Mouse (Mus musculus): ENCODE results near the gene Prr15l. TPM values are rescaled to one million over a fixed set of nuclear protein-coding genes. Genes with fewer than 3 reads are reported as not detected.

Prr15l gene
- total and polyA plus RNA-seq, 2 experiments from 2014 or later: 0.10 to 0.71 TPM

DNA sequence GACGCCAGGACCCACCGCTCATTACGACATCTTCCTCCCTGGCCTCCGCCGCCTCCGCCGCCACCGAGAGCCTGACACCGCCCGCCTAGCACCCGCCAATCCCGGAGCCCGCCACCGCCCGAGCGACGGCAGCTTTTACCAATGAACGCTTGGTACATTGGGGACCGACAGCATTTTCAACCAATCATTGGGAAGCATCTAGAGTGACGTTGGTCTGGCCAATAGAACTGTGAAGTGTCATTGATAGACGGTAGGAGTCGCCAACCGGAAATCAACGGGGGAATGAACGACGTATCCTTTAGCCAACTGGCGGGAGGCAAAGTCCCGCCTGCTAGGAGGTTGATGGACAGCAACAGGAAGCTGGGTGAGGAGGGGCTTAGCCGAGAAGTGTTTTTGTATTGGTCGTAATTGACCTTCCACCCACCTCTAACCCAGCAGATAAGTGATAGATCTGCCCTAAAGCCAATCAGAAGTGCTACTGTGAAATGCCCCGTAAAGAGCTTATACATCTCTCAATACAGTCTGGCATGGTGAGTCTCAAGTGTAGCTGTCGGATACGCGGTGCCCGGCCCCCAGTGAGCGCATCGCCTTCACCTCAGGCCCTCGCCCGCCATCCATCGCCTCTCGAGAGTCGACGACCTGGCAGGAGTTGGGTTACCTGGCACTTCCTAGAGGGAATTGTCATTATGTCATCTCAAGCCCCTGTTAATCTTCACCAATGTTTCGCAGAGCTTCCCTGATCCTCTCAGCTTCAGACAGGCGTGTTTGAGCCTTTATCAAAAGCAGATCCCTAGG lies 49.9 kb downstream of the Prr15l start:
- under 1% methylated on average over 45 of the region's 45 CpGs for WGBS
- Histone ChIP-seq H3K27me3 (ENCODE audit: insufficient read depth, low read length) (no peaks in the 10 kb centered on the region), H3K4me1 (ENCODE audit: insufficient read depth, low read length) (peaks cover 9% of the 10 kb centered on the region), H3K4me2 (ENCODE audit: low read depth, low read length) (peak overlapping the region; percentile 87), H3K36me3 (ENCODE audit: insufficient read depth, low read length) (no peaks in the 10 kb centered on the region), H3K9ac (replicated peaks; ENCODE audit: low read length) (peak overlapping the region; percentile 87), H3K27ac (peak overlapping the region; percentile 98), H3K4me3 (ENCODE audit: low read length) (peak overlapping the region; percentile 64), H3K9me3 (ENCODE audit: low read length) (no peaks in the 10 kb centered on the region)
- peak; percentile 4; the same call in 1 of the 2 replicates for TF ChIP-seq CTCF (IDR thresholded peaks at IDR 0.05; ENCODE audit: low read depth)
- peak; percentile 100 for DNase-seq (ENCODE audit: low spot score)
- ATAC-seq: peak; percentile 98

DNA sequence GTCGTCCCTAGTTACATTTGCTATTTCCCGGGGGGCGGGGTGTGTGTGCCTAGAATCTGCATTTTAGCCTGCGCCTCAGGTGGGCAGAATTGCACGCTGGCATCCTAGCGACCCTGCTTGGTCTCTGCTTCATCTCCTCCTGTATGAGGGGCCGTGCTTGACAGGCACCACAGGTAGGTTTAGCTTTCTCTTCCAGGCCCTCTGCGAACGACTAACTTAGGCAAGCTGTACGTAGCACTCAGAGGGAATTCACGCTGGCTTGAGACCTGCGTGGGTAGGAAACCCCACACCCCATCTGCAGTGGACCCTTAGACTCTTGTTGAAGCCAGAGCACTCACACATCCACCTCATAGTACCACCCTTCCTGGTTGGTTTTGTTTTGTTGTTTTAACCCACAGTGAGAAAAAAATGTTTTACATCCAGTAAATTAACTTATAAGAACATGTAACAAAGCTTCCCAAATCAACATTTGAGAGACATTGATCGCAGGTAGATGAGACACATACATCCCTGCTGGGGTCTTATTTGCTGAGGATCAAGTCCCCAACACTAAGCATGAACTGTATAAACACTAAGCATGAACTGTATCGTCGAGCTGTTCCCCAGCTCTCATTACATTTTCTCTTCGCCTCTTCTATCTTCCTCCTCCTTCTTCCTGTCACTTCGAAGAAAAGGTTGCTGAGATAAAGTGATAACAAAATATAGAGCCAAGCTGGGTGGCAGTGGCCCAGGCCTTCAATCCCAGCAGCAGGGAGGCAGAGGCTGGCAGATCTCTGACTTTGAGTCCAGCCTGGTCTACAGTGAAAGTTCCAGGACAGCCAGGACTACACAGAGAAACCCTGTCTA lies 50.7 kb downstream of the Prr15l start:
- Histone ChIP-seq H3K27ac (peak overlapping the region; percentile 82), H3K4me2 (ENCODE audit: low read depth, low read length) (peak overlapping the region; percentile 87), H3K27me3 (ENCODE audit: insufficient read depth, low read length) (no peaks in the 10 kb centered on the region), H3K4me3 (ENCODE audit: low read length) (peak overlapping the region; percentile 61), H3K4me1 (ENCODE audit: insufficient read depth, low read length) (peaks cover 6% of the 10 kb centered on the region), H3K36me3 (ENCODE audit: insufficient read depth, low read length) (no peaks in the 10 kb centered on the region), H3K9ac (replicated peaks; ENCODE audit: low read length) (peak overlapping the region; percentile 56), H3K9me3 (ENCODE audit: low read length) (no peaks in the 10 kb centered on the region)
- TF ChIP-seq CTCF (IDR thresholded peaks at IDR 0.05; ENCODE audit: low read depth): no peak
- ATAC-seq: no peak
- 29% methylated on average over 17 of the region's 17 CpGs for WGBS
- DNase-seq (ENCODE audit: low spot score): no peak

DNA sequence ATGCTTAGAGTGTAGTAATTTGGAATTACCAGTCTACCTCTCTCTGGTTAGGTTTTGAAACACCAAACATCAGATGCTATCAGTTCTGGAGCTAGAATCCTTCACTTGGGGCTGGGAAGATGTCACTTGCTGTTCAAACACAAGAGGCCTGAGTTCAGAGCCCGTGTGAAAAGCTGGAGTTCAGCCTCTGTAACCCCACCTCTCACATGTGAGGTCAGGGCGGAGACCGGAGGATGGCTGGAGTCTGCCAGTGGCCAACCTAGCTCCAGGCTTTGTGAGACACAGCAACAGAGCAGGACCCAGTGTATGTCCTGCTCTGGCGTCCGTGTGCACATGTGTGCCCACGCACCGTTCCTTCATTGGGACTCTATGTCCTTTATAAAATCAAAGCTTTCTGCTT lies 51.4 kb downstream of the Prr15l start:
- Histone ChIP-seq H3K27me3 (ENCODE audit: insufficient read depth, low read length) (no peaks in the 10 kb centered on the region), H3K4me2 (ENCODE audit: low read depth, low read length) (no peak overlapping the region), H3K4me3 (ENCODE audit: low read length) (no peak overlapping the region), H3K36me3 (ENCODE audit: insufficient read depth, low read length) (no peaks in the 10 kb centered on the region), H3K9me3 (ENCODE audit: low read length) (no peaks in the 10 kb centered on the region), H3K4me1 (ENCODE audit: insufficient read depth, low read length) (peaks cover 6% of the 10 kb centered on the region), H3K9ac (replicated peaks; ENCODE audit: low read length) (no peak overlapping the region), H3K27ac (no peak overlapping the region)
- TF ChIP-seq CTCF (IDR thresholded peaks at IDR 0.05; ENCODE audit: low read depth): no peak
- no peak for DNase-seq (ENCODE audit: low spot score)
- WGBS: 86% methylated on average over 7 of the region's 7 CpGs
- no peak for ATAC-seq

DNA sequence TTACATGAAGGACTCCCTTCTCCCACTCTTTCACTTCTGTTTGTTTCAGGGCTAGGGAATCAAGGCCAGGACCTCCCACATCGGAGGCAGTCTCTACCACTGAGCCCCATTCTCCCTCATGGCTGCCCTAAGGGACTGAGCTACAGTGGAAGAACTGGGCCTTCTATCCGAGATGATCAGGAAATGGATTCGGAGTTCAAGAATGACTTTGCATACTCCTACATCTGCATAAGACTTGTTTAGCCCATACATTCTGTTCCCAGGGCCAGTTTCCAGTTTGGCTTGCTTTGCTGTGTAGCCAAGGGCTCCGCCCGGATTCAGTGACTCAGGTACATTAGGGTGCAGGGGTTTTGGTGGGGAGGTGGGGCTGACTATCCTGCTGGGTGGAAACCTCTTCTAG lies 52.1 kb downstream of the Prr15l start:
- Histone ChIP-seq H3K36me3 (ENCODE audit: insufficient read depth, low read length) (no peaks in the 10 kb centered on the region), H3K9ac (replicated peaks; ENCODE audit: low read length) (no peak overlapping the region), H3K4me3 (ENCODE audit: low read length) (no peak overlapping the region), H3K4me1 (ENCODE audit: insufficient read depth, low read length) (peaks cover 6% of the 10 kb centered on the region), H3K4me2 (ENCODE audit: low read depth, low read length) (no peak overlapping the region), H3K27ac (no peak overlapping the region), H3K9me3 (ENCODE audit: low read length) (no peaks in the 10 kb centered on the region), H3K27me3 (ENCODE audit: insufficient read depth, low read length) (no peaks in the 10 kb centered on the region)
- WGBS: 77% methylated on average over 5 of the region's 5 CpGs
- no peak for ATAC-seq
- DNase-seq (ENCODE audit: low spot score): no peak
- no peak for TF ChIP-seq CTCF (IDR thresholded peaks at IDR 0.05; ENCODE audit: low read depth)

DNA sequence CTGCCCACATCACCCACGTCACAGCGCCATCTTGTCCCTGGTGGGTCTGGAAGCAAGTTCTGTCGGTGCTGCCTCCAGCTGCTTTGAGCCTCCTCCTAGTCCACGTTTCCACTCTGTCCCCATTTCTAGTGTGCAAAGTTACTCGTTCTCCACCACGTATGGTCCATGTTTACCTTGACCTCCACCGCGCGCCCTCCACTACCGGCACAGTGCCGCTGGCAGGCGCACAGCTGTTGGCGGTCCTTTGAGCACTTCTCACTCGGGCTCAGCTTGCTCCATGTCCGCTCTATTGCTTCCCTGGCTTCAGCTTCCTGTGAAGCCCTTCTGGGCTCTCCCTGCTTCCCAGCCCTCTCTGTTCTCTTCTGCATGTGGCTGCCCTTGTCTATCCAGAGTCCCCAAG lies 53.6 kb downstream of the Prr15l start:
- Histone ChIP-seq H3K4me3 (ENCODE audit: low read length) (no peak overlapping the region), H3K27ac (no peak overlapping the region), H3K9ac (replicated peaks; ENCODE audit: low read length) (no peak overlapping the region), H3K9me3 (ENCODE audit: low read length) (no peaks in the 10 kb centered on the region), H3K36me3 (ENCODE audit: insufficient read depth, low read length) (no peaks in the 10 kb centered on the region), H3K4me1 (ENCODE audit: insufficient read depth, low read length) (no peaks in the 10 kb centered on the region), H3K27me3 (ENCODE audit: insufficient read depth, low read length) (0 out of 2 replicates have a peak, but pooled peaks cover 5% of the 10 kb centered on the region), H3K4me2 (ENCODE audit: low read depth, low read length) (no peak overlapping the region)
- ATAC-seq: no peak
- 80% methylated on average over 15 of the region's 15 CpGs for WGBS
- DNase-seq (ENCODE audit: low spot score): no peak
- no peak for TF ChIP-seq CTCF (IDR thresholded peaks at IDR 0.05; ENCODE audit: low read depth)

DNA sequence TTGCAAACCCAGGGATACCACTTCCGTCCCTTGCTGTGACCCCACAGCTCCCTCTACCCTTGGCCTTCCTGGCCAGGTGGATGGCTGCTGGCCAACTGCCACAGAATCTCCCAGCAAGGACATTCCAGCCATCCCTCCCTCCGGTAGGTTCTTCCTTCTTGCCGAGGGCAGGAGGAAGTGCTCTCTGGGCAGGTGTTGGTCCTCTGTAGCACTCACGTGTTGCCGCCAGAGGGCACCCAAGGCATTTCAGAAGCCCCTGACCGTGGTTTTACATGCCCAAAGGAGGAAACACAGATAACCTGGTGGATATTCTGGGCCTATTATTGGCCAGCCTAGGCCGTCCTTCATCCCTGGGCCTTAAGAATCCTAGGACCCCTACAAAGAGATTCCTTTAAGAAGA lies 54.5 kb downstream of the Prr15l start:
- no peak overlapping the region for H3K4me2 ChIP-seq (ENCODE audit: low read depth, low read length)

More for the DNA sequence above, 54.5 kb downstream of the Prr15l start:
- H3K27me3 ChIP-seq (ENCODE audit: insufficient read depth, low read length): 0 out of 2 replicates have a peak, but pooled peaks cover 5% of the 10 kb centered on the region
- ATAC-seq (no peak), DNase-seq (ENCODE audit: low spot score) (peak; percentile 89)
- WGBS: 3% methylated on average over 7 of the region's 7 CpGs
- H3K36me3 ChIP-seq (ENCODE audit: insufficient read depth, low read length): no peaks in the 10 kb centered on the region
- H3K4me3 ChIP-seq (ENCODE audit: low read length): no peak overlapping the region
- peak; percentile 96 for TF ChIP-seq CTCF (IDR thresholded peaks at IDR 0.05; ENCODE audit: low read depth)
- no peaks in the 10 kb centered on the region for H3K4me1 ChIP-seq (ENCODE audit: insufficient read depth, low read length)
- no peaks in the 10 kb centered on the region for H3K9me3 ChIP-seq (ENCODE audit: low read length)
- no peak overlapping the region for H3K27ac ChIP-seq
- H3K9ac ChIP-seq (replicated peaks; ENCODE audit: low read length): no peak overlapping the region

Measured in hindbrain, postnatal 0 days (tissue).